Mouse (Mus musculus): ENCODE measurements at regions not wholly inside any gene's neighbourhood (a gene's known extent, or its start where the extent isn't known, plus 50 kb on each side); places are given as distances from the start of the nearest gene placed in this dataset.

DNA sequence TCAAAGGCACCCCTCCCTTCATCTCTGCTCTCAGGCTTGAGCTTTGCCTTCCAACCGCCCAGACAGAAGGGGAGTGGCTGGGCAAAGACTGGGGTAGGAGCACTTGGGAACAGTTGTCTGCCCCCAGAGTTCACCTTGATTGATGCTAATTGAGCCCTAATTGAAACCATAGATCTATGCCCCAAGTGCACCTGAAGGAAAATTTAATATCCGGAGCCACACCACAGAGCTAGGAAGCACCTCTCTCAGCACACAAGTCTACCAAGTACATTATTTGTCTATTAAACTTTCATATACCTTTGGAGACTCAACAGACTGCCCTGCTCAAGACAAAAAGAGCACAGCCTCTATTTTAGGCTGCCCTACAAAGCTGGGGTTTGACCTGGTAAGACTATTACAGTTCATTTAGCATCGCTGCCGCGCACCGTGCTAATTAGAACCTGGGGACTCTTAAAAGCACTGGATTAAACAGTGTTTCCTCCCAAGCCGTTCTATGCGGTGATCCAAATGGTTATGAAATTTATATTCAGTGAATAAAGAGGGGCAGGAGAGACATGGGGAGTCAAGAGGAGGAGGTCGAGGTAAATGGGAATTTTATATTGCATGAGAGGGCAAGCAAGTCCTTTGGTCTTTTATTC is 229.8 kb downstream of the Utp18 start:
- TF ChIP-seq POLR2A (IDR thresholded peaks at IDR 0.05; ENCODE audit: borderline replicate concordance, extremely low read depth, insufficient read depth, insufficient read length, poor library complexity, severe bottlenecking) (no peak), CTCF (IDR thresholded peaks at IDR 0.05; ENCODE audit: borderline replicate concordance, extremely low read depth, insufficient read depth, insufficient read length) (no peak)
